Comparison of ENCODE assay signal across 34 mouse cellular contexts in the genomic region with DNA sequence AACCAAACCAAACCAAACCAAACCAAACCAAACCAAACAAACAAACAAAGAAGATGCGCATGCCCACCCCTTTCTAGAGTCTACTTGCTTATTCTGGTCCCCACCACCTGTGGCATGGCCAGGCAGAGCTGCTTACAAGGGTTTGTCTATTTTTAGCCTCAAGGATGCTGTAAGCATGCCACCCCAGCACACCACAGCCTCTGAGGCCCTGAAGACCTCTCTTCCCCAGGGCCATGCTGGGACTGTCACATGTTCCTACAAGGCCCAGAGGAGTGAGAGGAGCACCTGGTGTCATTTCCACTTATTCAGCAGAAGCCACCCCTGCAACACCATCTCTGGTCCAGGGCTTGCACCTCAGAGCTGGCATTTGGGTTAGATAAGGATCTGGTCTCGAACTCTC. TPM values are rescaled to one million over a fixed set of nuclear protein-coding genes. Genes with fewer than 3 reads are reported as not detected.
A peak's percentile ranks its signal among the peaks of the same experiment; 100 is the strongest.
DNase-seq lines count a peak whose midpoint lies in the region; ATAC-seq and TF ChIP-seq lines count a peak whose summit lies in the region.
"Had no signal": no experiment of that assay in that cellular context is flagged by ENCODE, and none has a peak within 500 bp of the region (broad histone marks: within the 10 kb centered on the region; RNA-seq: fewer than 3 reads in every experiment).

No protein-coding gene starts in this region.

- no peak for ATAC-seq in hindbrain, postnatal 0 days
- ATAC-seq in hindbrain, embryonic 16.5 days, result no peak
- peak; percentile 26; the same call in 1 of the 2 replicates for ATAC-seq in embryonic facial prominence, embryonic 14.5 days (ENCODE audit: low read depth)
- ATAC-seq: midbrain, embryonic 16.5 days had no signal

- TF ChIP-seq POLR2A in CH12.LX (IDR thresholded peaks at IDR 0.05; ENCODE audit: low read depth, low read length), result no peak
- TF ChIP-seq POLR2A in kidney, adult 2 months (IDR thresholded peaks at IDR 0.05; ENCODE audit: low read depth, low read length), result no peak

- peaks cover 40% of the 10 kb centered on the region for H3K4me1 ChIP-seq in heart, embryonic 10.5 days
- peaks cover 20% of the 10 kb centered on the region for H3K4me1 ChIP-seq in hindbrain, postnatal 0 days (ENCODE audit: insufficient read depth, low read length)
- H3K4me1 ChIP-seq in hindbrain, embryonic 16.5 days (ENCODE audit: control insufficient read depth, insufficient read depth, low read depth, low read length), result peaks cover 17% of the 10 kb centered on the region
- peaks cover 32 to 65% of the 10 kb centered on the region in 2 experiments for H3K4me1 ChIP-seq in CH12.LX (ENCODE audit: control insufficient read depth in 1 of 2, insufficient read depth in 2 of 2)
- peaks cover 16% of the 10 kb centered on the region for H3K4me1 ChIP-seq in embryonic facial prominence, embryonic 14.5 days (ENCODE audit: control insufficient read depth, insufficient read depth, low read length)
- H3K4me1 ChIP-seq in kidney, adult 2 months (ENCODE audit: control insufficient read depth, insufficient read depth, low read length), result no peaks in the 10 kb centered on the region

- TF ChIP-seq RAD21 in CH12.LX (IDR thresholded peaks at IDR 0.05; ENCODE audit: low read depth, low read length), result no peak

- no peak overlapping the region for H3K9ac ChIP-seq in hindbrain, postnatal 0 days (replicated peaks; ENCODE audit: low read length)
- H3K9ac ChIP-seq in hindbrain, embryonic 16.5 days (ENCODE audit: low read depth, low read length), result no peak overlapping the region; the same call in 1 of the 2 replicates
- H3K9ac ChIP-seq in CH12.LX (ENCODE audit: insufficient read depth, low read depth), result no peak overlapping the region
- H3K9ac ChIP-seq in embryonic facial prominence, embryonic 14.5 days (ENCODE audit: low read depth, low read length), result no peak overlapping the region
- H3K9ac ChIP-seq: embryonic facial prominence, embryonic 13.5 days; forebrain, embryonic 15.5 days; limb, embryonic 15.5 days; liver, embryonic 13.5 days had no signal

- no peaks in the 10 kb centered on the region for H3K79me2 ChIP-seq in CH12.LX (replicated peaks; ENCODE audit: control insufficient read depth, extremely low read depth, insufficient read depth, poor library complexity, severe bottlenecking)

- no peak for DNase-seq in heart, embryonic 10.5 days (ENCODE audit: low spot score)
- DNase-seq in heart, adult 9 months (ENCODE audit: low spot score in 2 of 2), result no peak
- DNase-seq in hindbrain, postnatal 0 days (ENCODE audit: low spot score), result no peak
- DNase-seq in CH12.LX (ENCODE audit: extremely low read depth), result peak; percentile 66
- no peak for DNase-seq in embryonic facial prominence, embryonic 14.5 days (ENCODE audit: low spot score)
- no peak for DNase-seq in kidney, adult 2 months
- DNase-seq: adrenal gland, postnatal 14 days; cerebellum, adult 11 months; cerebellum, adult 9-10 months; cerebellum, postnatal 36 days; kidney, adult 18-20 months; liver, embryonic 13.5 days; lung, adult 2 months; thymus, adult 2 months; thymus, postnatal 36 days had no signal

- H3K9me3 ChIP-seq in heart, embryonic 10.5 days, result no peaks in the 10 kb centered on the region
- no peaks in the 10 kb centered on the region for H3K9me3 ChIP-seq in hindbrain, postnatal 0 days (ENCODE audit: low read length)
- no peaks in the 10 kb centered on the region for H3K9me3 ChIP-seq in hindbrain, embryonic 16.5 days (ENCODE audit: control insufficient read depth, low read length)
- peaks cover under 1% of the 10 kb centered on the region for H3K9me3 ChIP-seq in CH12.LX (replicated peaks; ENCODE audit: low read length)
- H3K9me3 ChIP-seq in embryonic facial prominence, embryonic 14.5 days (ENCODE audit: control insufficient read depth, low read length), result no peaks in the 10 kb centered on the region
- H3K9me3 ChIP-seq: embryonic facial prominence, embryonic 13.5 days; forebrain, embryonic 15.5 days; limb, embryonic 15.5 days; liver, embryonic 13.5 days; neural tube, embryonic 13.5 days had no signal

- in situ Hi-C loops in CH12.LX (cut with MboI; ENCODE audit: low pct_ligation_motif_present, low pct_unique_long_range_greater_than_20kb, low sequenced_read_pairs), result no loop called here

- TF ChIP-seq EP300 in CH12.LX (IDR thresholded peaks at IDR 0.05; ENCODE audit: low read length), result peak; percentile 28; the same call in 1 of the 2 replicates

- WGBS in heart, embryonic 10.5 days, result 93% methylated on average over 2 of the region's 2 CpGs
- WGBS in hindbrain, postnatal 0 days, result 92% methylated on average over 2 of the region's 2 CpGs
- 98% methylated on average over 2 of the region's 2 CpGs for WGBS in hindbrain, embryonic 16.5 days
- 89% methylated on average over 2 of the region's 2 CpGs for WGBS in embryonic facial prominence, embryonic 14.5 days
- 95% methylated on average over 2 of the region's 2 CpGs for WGBS in kidney, adult 2 months

- TF ChIP-seq CTCF in hindbrain, postnatal 0 days (IDR thresholded peaks at IDR 0.05; ENCODE audit: low read depth), result no peak
- no peak for TF ChIP-seq CTCF in CH12.LX (conservative IDR thresholded peaks at IDR 0.05 in 1 of 2, IDR thresholded peaks at IDR 0.05 in 1 of 2; ENCODE audit: low read depth in 2 of 2, low read length in 2 of 2)
- no peak for TF ChIP-seq CTCF in kidney, adult 2 months (conservative IDR thresholded peaks at IDR 0.05; ENCODE audit: insufficient read depth, insufficient read length, low read depth, low read length)

- H3K27me3 ChIP-seq in heart, embryonic 10.5 days (ENCODE audit: insufficient read depth, poor library complexity, severe bottlenecking), result no peaks in the 10 kb centered on the region
- no peaks in the 10 kb centered on the region for H3K27me3 ChIP-seq in hindbrain, postnatal 0 days (ENCODE audit: insufficient read depth, low read length)
- no peaks in the 10 kb centered on the region for H3K27me3 ChIP-seq in hindbrain, embryonic 16.5 days (replicated peaks; ENCODE audit: control insufficient read depth, insufficient read depth, low read length)
- H3K27me3 ChIP-seq in CH12.LX (replicated peaks), result no peaks in the 10 kb centered on the region
- H3K27me3 ChIP-seq in embryonic facial prominence, embryonic 14.5 days (replicated peaks; ENCODE audit: control insufficient read depth, insufficient read depth, low read length), result no peaks in the 10 kb centered on the region
- H3K27me3 ChIP-seq in kidney, adult 2 months (replicated peaks; ENCODE audit: control insufficient read depth, insufficient read depth, low read length), result no peaks in the 10 kb centered on the region
- H3K27me3 ChIP-seq: embryonic facial prominence, embryonic 13.5 days; forebrain, embryonic 15.5 days; limb, embryonic 15.5 days; neural tube, embryonic 13.5 days had no signal

- H3K4me2 ChIP-seq in hindbrain, postnatal 0 days (ENCODE audit: low read depth, low read length), result no peak overlapping the region
- H3K4me2 ChIP-seq in hindbrain, embryonic 16.5 days (ENCODE audit: low read length), result no peak overlapping the region
- no peak overlapping the region for H3K4me2 ChIP-seq in CH12.LX (ENCODE audit: insufficient read depth, low read depth, poor library complexity, severe bottlenecking)
- no peak overlapping the region for H3K4me2 ChIP-seq in embryonic facial prominence, embryonic 14.5 days (ENCODE audit: low read depth, low read length)
- H3K4me2 ChIP-seq: embryonic facial prominence, embryonic 13.5 days; forebrain, embryonic 15.5 days; limb, embryonic 15.5 days; liver, embryonic 13.5 days; neural tube, embryonic 13.5 days had no signal

- no peaks in the 10 kb centered on the region for H3K36me3 ChIP-seq in heart, embryonic 10.5 days
- H3K36me3 ChIP-seq in hindbrain, postnatal 0 days (ENCODE audit: insufficient read depth, low read length), result no peaks in the 10 kb centered on the region
- no peaks in the 10 kb centered on the region for H3K36me3 ChIP-seq in hindbrain, embryonic 16.5 days (ENCODE audit: control insufficient read depth, insufficient read depth, low read length)
- H3K36me3 ChIP-seq in CH12.LX (replicated peaks in 1 of 2; ENCODE audit: control insufficient read depth in 1 of 2, insufficient read depth in 1 of 2, low read length in 1 of 2), result no peaks in the 10 kb centered on the region
- H3K36me3 ChIP-seq in embryonic facial prominence, embryonic 14.5 days (ENCODE audit: control insufficient read depth, insufficient read depth, low read length), result no peaks in the 10 kb centered on the region
- no peaks in the 10 kb centered on the region for H3K36me3 ChIP-seq in kidney, adult 2 months (ENCODE audit: control insufficient read depth, insufficient read depth, low read length)
- H3K36me3 ChIP-seq: embryonic facial prominence, embryonic 13.5 days; forebrain, embryonic 15.5 days; limb, embryonic 15.5 days; liver, embryonic 13.5 days; neural tube, embryonic 13.5 days had no signal

- peak overlapping the region; percentile 71 for H3K27ac ChIP-seq in heart, embryonic 10.5 days
- 0 out of 2 replicates have a peak overlapping the region, but pooled peaks have one; percentile 58 for H3K27ac ChIP-seq in hindbrain, postnatal 0 days
- no peak overlapping the region for H3K27ac ChIP-seq in hindbrain, embryonic 16.5 days (ENCODE audit: low read depth, low read length)
- no peak overlapping the region for H3K27ac ChIP-seq in CH12.LX (ENCODE audit: insufficient read depth, low read depth)
- H3K27ac ChIP-seq in embryonic facial prominence, embryonic 14.5 days (replicated peaks; ENCODE audit: low read depth, low read length), result no peak overlapping the region
- H3K27ac ChIP-seq in kidney, adult 2 months (ENCODE audit: insufficient read depth, low read depth, low read length), result no peak overlapping the region
- H3K27ac ChIP-seq: embryonic facial prominence, embryonic 13.5 days; liver, embryonic 13.5 days; macrophage had no signal

- dilution Hi-C loops in CH12.LX (cut with MboI; ENCODE audit: extremely low pct_ligation_motif_present, extremely low pct_unique_long_range_greater_than_20kb, low sequenced_read_pairs), result no loop called here

- no peak overlapping the region for H3K4me3 ChIP-seq in heart, embryonic 10.5 days
- H3K4me3 ChIP-seq in hindbrain, postnatal 0 days (ENCODE audit: low read length), result no peak overlapping the region
- H3K4me3 ChIP-seq in hindbrain, embryonic 16.5 days (ENCODE audit: low read length), result no peak overlapping the region
- no peak overlapping the region for H3K4me3 ChIP-seq in CH12.LX (replicated peaks in 1 of 3; ENCODE audit: low read depth in 2 of 3, low read length in 2 of 3, poor library complexity in 1 of 3)
- H3K4me3 ChIP-seq in embryonic facial prominence, embryonic 14.5 days (ENCODE audit: low read depth, low read length), result no peak overlapping the region
- H3K4me3 ChIP-seq in kidney, adult 2 months (ENCODE audit: insufficient read depth, low read depth, low read length), result no peak overlapping the region
- H3K4me3 ChIP-seq: embryonic facial prominence, embryonic 13.5 days; erythroblast, embryonic 14.5 days; forebrain, embryonic 15.5 days; limb, embryonic 15.5 days; liver, embryonic 13.5 days; myocyte; neural tube, embryonic 13.5 days had no signal

RNA-seq across cellular contexts. Expression of a gene that starts 21.6 kb away (rescaled TPM):
- polyA plus RNA-seq in heart, embryonic 10.5 days (2016; fragmentation: Nextera tagmentation; extraction: Ambion mirVana), result 6.9 and 7.2 TPM in 2 replicates
- 35.8 and 40.8 TPM in 2 replicates for total RNA-seq in hindbrain, postnatal 0 days (2014; rRNA removed)
- 12.9 and 13.7 TPM in 2 replicates for polyA plus RNA-seq in hindbrain, postnatal 0 days (2015; fragmentation: Nextera tagmentation; extraction: Ambion mirVana)
- polyA plus RNA-seq in hindbrain, embryonic 16.5 days (2015; fragmentation: Nextera tagmentation; extraction: Ambion mirVana), result 15.9 and 17.5 TPM in 2 replicates
- total RNA-seq in CH12.LX (2012; rRNA removed) (17.5 and 21.4 TPM in 2 replicates), CH12.LX (2014; rRNA removed) (9.6 and 10.9 TPM in 2 replicates)
- 30.6 and 33.1 TPM in 2 replicates for polyA plus RNA-seq in CH12.LX (2012; ENCODE audit: insufficient read length, low read depth)
- polyA plus RNA-seq in embryonic facial prominence, embryonic 14.5 days (2014; fragmentation: Nextera tagmentation; extraction: Ambion mirVana), result 12.5 and 13.4 TPM in 2 replicates
- 11.6 and 12.2 TPM in 2 replicates for polyA plus RNA-seq in kidney, adult 2 months (2012; rRNA removed)

RNA-seq across cellular contexts. Expression of a gene that starts 39.7 kb away (rescaled TPM):
- polyA plus RNA-seq in heart, embryonic 10.5 days (2016; fragmentation: Nextera tagmentation; extraction: Ambion mirVana), result not detected in 2 replicates
- total RNA-seq in hindbrain, postnatal 0 days (2014; rRNA removed), result not detected in 2 replicates
- polyA plus RNA-seq in hindbrain, postnatal 0 days (2015; fragmentation: Nextera tagmentation; extraction: Ambion mirVana), result not detected in 2 replicates
- polyA plus RNA-seq in hindbrain, embryonic 16.5 days (2015; fragmentation: Nextera tagmentation; extraction: Ambion mirVana), result 0.19 TPM in 1 of 2 replicates, not detected in the other
- total RNA-seq in CH12.LX (2012; rRNA removed) (not detected in 2 replicates), CH12.LX (2014; rRNA removed) (0.43 TPM in 1 of 2 replicates, not detected in the other)
- 0.57 and 0.61 TPM in 2 replicates for polyA plus RNA-seq in CH12.LX (2012; ENCODE audit: insufficient read length, low read depth)
- polyA plus RNA-seq in embryonic facial prominence, embryonic 14.5 days (2014; fragmentation: Nextera tagmentation; extraction: Ambion mirVana), result not detected in 2 replicates
- polyA plus RNA-seq in kidney, adult 2 months (2012; rRNA removed), result not detected in 2 replicates
- total RNA-seq: adrenal gland, postnatal 14 days; gastrocnemius, adult 8-10 months; heart, adult 8-10 months; heart, postnatal 10 days; layer of hippocampus, adult 8-10 months; layer of hippocampus, postnatal 36 days; left cerebral cortex, postnatal 4 days; megakaryocyte-erythroid progenitor cell, adult 5-6 weeks had no signal
- polyA plus RNA-seq: embryonic facial prominence, embryonic 13.5 days; erythroblast, embryonic 14.5 days; forebrain, embryonic 15.5 days; hindbrain, embryonic 11.5 days; intestine, embryonic 14.5 days; kidney, embryonic 16.5 days; limb, embryonic 15.5 days; liver, embryonic 13.5 days; lung, adult 2 months; macrophage; midbrain, embryonic 16.5 days; myocyte; neural tube, embryonic 13.5 days; thymus, adult 2 months had no signal

Comparison
In these comparisons a context has a peak if more than half of its experiments do, and no peak if none do; other contexts are left out.
1. H3K27ac ChIP-seq: peak in heart, embryonic 10.5 days (single experiment) and hindbrain, postnatal 0 days (single experiment); none in hindbrain, embryonic 16.5 days (single experiment), CH12.LX (single experiment), embryonic facial prominence, embryonic 14.5 days (single experiment) and kidney, adult 2 months (single experiment).